Mouse (Mus musculus) kidney, adult 2 months (tissue): Measurements from ENCODE around the gene Tmem246. TPM values are rescaled to one million over a fixed set of nuclear protein-coding genes. Genes with fewer than 3 reads are reported as not detected.

Experiments
- DNase-seq: peaks from one replicate; pipeline ENCODE4 v3.0.0; 2021
- H3K27ac ChIP-seq: fragments of 200-500 bp; 2 replicates; pipeline ENCODE4 v1.5.1; 2012; ENCODE audit warnings: low read depth, low read length, control low read depth, inconsistent platforms; ENCODE audit not compliant: insufficient read depth
- H3K27me3 ChIP-seq: fragments of 200-500 bp; replicated peaks from 2 replicates; pipeline ENCODE4 v1.6.1; 2012; ENCODE audit warnings: mild to moderate bottlenecking, moderate library complexity, low read length, inconsistent platforms; ENCODE audit not compliant: control insufficient read depth, insufficient read depth
- H3K36me3 ChIP-seq: fragments of 200-500 bp; 2 replicates; pipeline ENCODE4 v1.6.1; 2012; ENCODE audit warnings: mild to moderate bottlenecking, moderate library complexity, low read length, inconsistent platforms; ENCODE audit not compliant: control insufficient read depth, insufficient read depth
- H3K4me1 ChIP-seq: fragments of 200-500 bp; 2 replicates; pipeline ENCODE4 v1.6.1; 2011; ENCODE audit warnings: low read length; ENCODE audit not compliant: control insufficient read depth, insufficient read depth
- H3K4me3 ChIP-seq: fragments of 200-500 bp; 2 replicates; pipeline ENCODE4 v1.5.1; 2011; ENCODE audit warnings: mild to moderate bottlenecking, low read depth, low read length, control low read depth; ENCODE audit not compliant: insufficient read depth
- CTCF ChIP-seq: fragments of 200-500 bp; conservative IDR thresholded peaks from 2 replicates; pipeline ENCODE4 v1.5.1; 2011; ENCODE audit warnings: low read depth, mild to moderate bottlenecking, control low read depth, low read length, moderate library complexity, mixed read lengths; ENCODE audit not compliant: insufficient read depth, insufficient read length
- POLR2A ChIP-seq: fragments of 200-500 bp; IDR thresholded peaks from one replicate; pipeline ENCODE4 v1.6.1; 2011; ENCODE audit warnings: low read depth, low read length, control low read depth
- WGBS: fragments of 180-500 bp; shearing (Covaris S2); methylation state at CpG from one replicate; pipeline ENCODE4 v1.1.7; 2018; 5-methylcytosine and 5-hydroxymethylcytosine counted together
- polyA plus RNA-seq: library from polyadenylated mRNA; depleted of rRNA; stranded (reverse); fragments of >200 nt; gene quantifications from 2 replicates; pipeline ENCODE4 v1.2.3, GENCODE M21; 2012

Tmem246 gene
- polyA plus RNA-seq, 1 experiment = 35.8 TPM

- H3K4me3 ChIP-seq = no peak overlapping the region
- no peaks in the 10 kb centered on the region for H3K27me3 ChIP-seq
- H3K27ac ChIP-seq = no peak overlapping the region
- no peaks in the 10 kb centered on the region; the same call in 1 of the 2 replicates for H3K4me1 ChIP-seq
- 62% methylated on average over 1 of the region's 1 CpGs for WGBS
- no peaks in the 10 kb centered on the region for H3K36me3 ChIP-seq
- TF ChIP-seq CTCF = no peak
- no peak for TF ChIP-seq POLR2A
- DNase-seq = no peak
Observed at GRCm38 (mm10) chr4:49604016-49604546, 6.4 kb upstream of the Tmem246 start.

GRCm38 (mm10) chr4:49603161-49603560 is 5.5 kb upstream of the Tmem246 start:
- H3K4me1 ChIP-seq = no peaks in the 10 kb centered on the region; the same call in 1 of the 2 replicates
- no peaks in the 10 kb centered on the region for H3K27me3 ChIP-seq
- H3K4me3 ChIP-seq = no peak overlapping the region
- no peak overlapping the region for H3K27ac ChIP-seq
- 41% methylated on average over 2 of the region's 2 CpGs for WGBS
- no peaks in the 10 kb centered on the region for H3K36me3 ChIP-seq
- peak; percentile 79 for DNase-seq
- TF ChIP-seq POLR2A = no peak
- no peak for TF ChIP-seq CTCF

DNA sequence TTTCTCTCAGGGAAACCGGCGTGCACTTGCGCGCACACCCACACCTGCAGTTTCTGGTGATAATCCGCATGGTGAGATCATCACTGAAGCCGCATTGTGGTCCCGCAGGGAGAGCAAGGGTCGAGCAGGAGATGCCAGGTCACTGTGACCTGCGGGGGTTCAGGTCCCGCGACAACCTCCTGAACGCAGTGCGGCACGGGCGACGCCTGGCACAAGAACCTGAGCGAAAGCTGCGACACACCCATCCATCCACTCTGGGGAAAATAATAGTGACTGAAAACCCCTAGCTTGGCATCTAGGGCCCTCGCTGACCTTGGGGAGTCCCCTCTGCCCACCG is 862 bp downstream of the Tmem246 start:
- Histone ChIP-seq H3K27me3 (no peaks in the 10 kb centered on the region), H3K36me3 (no peaks in the 10 kb centered on the region), H3K4me3 (peak overlapping the region; percentile 88), H3K27ac (peak overlapping the region; percentile 85), H3K4me1 (no peaks in the 10 kb centered on the region; the same call in 1 of the 2 replicates)
- WGBS = 2% methylated on average over 20 of the region's 20 CpGs
- no peak for DNase-seq
- no peak for TF ChIP-seq CTCF
- TF ChIP-seq POLR2A = no peak

GRCm38 (mm10) chr4:49590152-49590551 is 7.5 kb downstream of the Tmem246 start:
- no peaks in the 10 kb centered on the region for H3K4me1 ChIP-seq
- no peak for TF ChIP-seq CTCF
- no peak for TF ChIP-seq POLR2A
- no peak for DNase-seq
- 87% methylated on average over 2 of the region's 2 CpGs for WGBS
- H3K36me3 ChIP-seq = no peaks in the 10 kb centered on the region
- no peaks in the 10 kb centered on the region for H3K27me3 ChIP-seq
- no peak overlapping the region for H3K27ac ChIP-seq
- no peak overlapping the region for H3K4me3 ChIP-seq

GRCm38 (mm10) chr4:49586811-49587210 is 10.9 kb downstream of the Tmem246 start:
- Histone ChIP-seq H3K4me1 (0 out of 2 replicates have a peak, but pooled peaks cover 6% of the 10 kb centered on the region), H3K27me3 (no peaks in the 10 kb centered on the region), H3K4me3 (no peak overlapping the region), H3K27ac (no peak overlapping the region), H3K36me3 (no peaks in the 10 kb centered on the region)
- TF ChIP-seq POLR2A (no peak), CTCF (no peak)
- no peak for DNase-seq
- WGBS = 85% methylated on average over 10 of the region's 10 CpGs

DNA sequence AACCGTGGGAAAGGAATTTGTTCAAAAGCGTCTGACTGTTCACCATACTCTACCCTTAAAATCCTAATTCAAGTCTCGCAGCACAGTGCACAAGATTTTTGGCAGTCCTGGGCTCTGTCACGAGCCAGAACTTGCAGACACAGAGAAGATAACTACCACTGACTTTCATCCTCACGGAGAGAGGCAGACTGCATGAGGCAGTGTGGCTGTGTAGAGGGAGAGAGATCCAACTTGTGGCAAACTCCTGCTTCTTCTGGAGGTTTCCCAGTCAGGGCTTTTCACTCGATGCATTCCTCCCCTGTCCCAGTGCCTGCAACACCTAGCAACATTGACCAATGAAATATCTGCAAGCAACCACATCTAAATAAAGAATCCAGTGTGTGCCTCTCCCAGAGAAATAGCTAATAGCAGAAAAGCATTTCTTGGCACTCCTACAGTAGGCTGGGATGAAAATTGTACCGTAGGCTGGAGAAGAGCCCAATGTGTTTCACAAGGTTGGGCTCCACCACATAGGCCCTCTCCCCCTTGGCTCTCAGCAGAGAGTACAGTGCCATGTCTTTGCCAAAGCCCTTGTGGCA is 12.1 kb downstream of the Tmem246 start:
- 0 out of 2 replicates have a peak, but pooled peaks cover 6% of the 10 kb centered on the region for H3K4me1 ChIP-seq
- H3K36me3 ChIP-seq = no peaks in the 10 kb centered on the region
- H3K27ac ChIP-seq = no peak overlapping the region
- no peaks in the 10 kb centered on the region for H3K27me3 ChIP-seq
- no peak overlapping the region for H3K4me3 ChIP-seq
- TF ChIP-seq POLR2A (no peak), CTCF (no peak)
- WGBS = 68% methylated on average over 7 of the region's 7 CpGs
- DNase-seq = no peak

DNA sequence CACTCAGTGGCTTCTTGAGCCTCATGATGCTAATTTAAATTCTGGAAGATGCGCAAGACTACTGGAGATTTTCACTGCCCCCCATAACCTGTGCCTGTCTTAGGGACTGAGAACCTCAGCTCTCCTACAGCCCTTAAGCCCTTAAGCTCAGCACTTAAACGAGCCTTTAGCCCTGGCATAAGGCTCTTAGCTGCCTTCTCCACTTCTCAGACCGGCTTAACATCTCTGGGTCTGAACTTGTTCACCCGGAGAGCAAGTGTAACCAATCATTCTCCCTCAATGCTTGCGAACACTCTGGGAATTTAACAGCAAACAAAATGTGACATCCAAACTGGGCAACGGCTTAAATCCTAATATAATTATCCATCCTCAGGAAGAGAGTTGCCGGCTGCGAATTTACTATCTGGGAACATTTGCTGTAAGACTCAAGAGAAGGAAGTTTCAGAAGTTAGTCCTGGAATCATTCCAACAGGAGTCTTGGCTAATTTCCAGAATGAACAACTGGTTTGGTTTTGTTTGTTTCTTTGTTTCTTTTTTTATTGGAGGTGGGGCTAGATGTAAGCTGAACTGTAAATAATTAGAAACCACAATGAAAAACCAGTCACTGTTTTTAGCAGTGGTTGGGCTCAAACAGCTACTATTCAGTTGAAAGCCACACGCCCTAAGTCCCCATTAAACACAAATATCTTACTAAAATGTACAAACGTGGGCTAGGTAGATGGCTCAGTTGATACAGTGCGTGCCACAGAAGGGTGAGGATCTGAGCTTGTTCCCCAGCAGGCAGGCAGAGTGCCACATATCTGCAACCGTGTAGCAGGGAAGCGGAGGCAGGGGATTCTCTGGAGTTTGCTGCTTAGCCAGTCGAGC is 13.5 kb downstream of the Tmem246 start:
- no peaks in the 10 kb centered on the region for H3K27me3 ChIP-seq
- DNase-seq = peak; percentile 48
- H3K4me1 ChIP-seq = 0 out of 2 replicates have a peak, but pooled peaks cover 6% of the 10 kb centered on the region
- TF ChIP-seq CTCF (no peak), POLR2A (no peak)
- no peak overlapping the region for H3K27ac ChIP-seq
- 36% methylated on average over 14 of the region's 14 CpGs for WGBS
- no peaks in the 10 kb centered on the region for H3K36me3 ChIP-seq
- no peak overlapping the region for H3K4me3 ChIP-seq
